In genomic region chr1:135562982-135563650, GRCm38 (mm10) we compare ENCODE assay signal across 13 mouse cellular contexts. TPM values are rescaled to one million over a fixed set of nuclear protein-coding genes. Genes with fewer than 3 reads are reported as not detected.
A peak's percentile ranks its signal among the peaks of the same experiment; 100 is the strongest.
DNase-seq lines count a peak whose midpoint lies in the region; ATAC-seq and TF ChIP-seq lines count a peak whose summit lies in the region.
"Had no signal": no experiment of that assay in that cellular context is flagged by ENCODE, and none has a peak within 500 bp of the region (broad histone marks: within the 10 kb centered on the region; RNA-seq: fewer than 3 reads in every experiment).

No protein-coding gene starts in this region.

- no peak overlapping the region for H3K4me3 ChIP-seq in heart, embryonic 15.5 days
- no peak overlapping the region for H3K4me3 ChIP-seq in lung, postnatal 0 days (ENCODE audit: low read depth, low read length)
- no peak overlapping the region for H3K4me3 ChIP-seq in intestine, embryonic 15.5 days (replicated peaks)
- H3K4me3 ChIP-seq in limb, embryonic 12.5 days (replicated peaks): no peak overlapping the region
- H3K4me3 ChIP-seq: megakaryocyte, embryonic 14.5 days; myocyte had no signal

- peaks cover 37% of the 10 kb centered on the region for H3K4me1 ChIP-seq in heart, embryonic 15.5 days (replicated peaks)
- H3K4me1 ChIP-seq in lung, postnatal 0 days (ENCODE audit: insufficient read depth, low read depth, low read length): 0 out of 2 replicates have a peak, but pooled peaks cover 5% of the 10 kb centered on the region
- H3K4me1 ChIP-seq in intestine, embryonic 15.5 days (replicated peaks): peaks cover 35% of the 10 kb centered on the region
- peaks cover 74% of the 10 kb centered on the region for H3K4me1 ChIP-seq in limb, embryonic 12.5 days (replicated peaks)

- H3K9ac ChIP-seq in heart, embryonic 15.5 days: no peak overlapping the region
- no peak overlapping the region for H3K9ac ChIP-seq in lung, postnatal 0 days (replicated peaks; ENCODE audit: low read depth)
- H3K9ac ChIP-seq in intestine, embryonic 15.5 days: no peak overlapping the region
- 0 out of 2 replicates have a peak overlapping the region, but pooled peaks have one; percentile 18 for H3K9ac ChIP-seq in limb, embryonic 12.5 days (replicated peaks)
- H3K9ac ChIP-seq: liver, embryonic 14.5 days had no signal

- no peaks in the 10 kb centered on the region for H3K9me3 ChIP-seq in heart, embryonic 15.5 days (replicated peaks)
- no peaks in the 10 kb centered on the region for H3K9me3 ChIP-seq in lung, postnatal 0 days (ENCODE audit: low read length)
- H3K9me3 ChIP-seq in intestine, embryonic 15.5 days: no peaks in the 10 kb centered on the region
- H3K9me3 ChIP-seq in limb, embryonic 12.5 days: no peaks in the 10 kb centered on the region
- H3K9me3 ChIP-seq: megakaryocyte, embryonic 14.5 days had no signal

- no peak for ATAC-seq in heart, embryonic 15.5 days (replicated peaks; ENCODE audit: insufficient number of reproducible peaks, insufficient read depth, low FRiP score, low read depth)
- ATAC-seq in lung, postnatal 0 days: peak; percentile 27; the same call in 1 of the 2 replicates
- ATAC-seq in intestine, embryonic 15.5 days: no peak
- ATAC-seq in limb, embryonic 12.5 days (ENCODE audit: insufficient number of reproducible peaks, insufficient read depth, low FRiP score, low TSS enrichment, low read depth): no peak

- TF ChIP-seq EP300 in lung, postnatal 0 days (IDR thresholded peaks at IDR 0.05): no peak

- no peak overlapping the region for H3K4me2 ChIP-seq in heart, embryonic 15.5 days
- H3K4me2 ChIP-seq in lung, postnatal 0 days (replicated peaks; ENCODE audit: low read depth, low read length): no peak overlapping the region
- H3K4me2 ChIP-seq in intestine, embryonic 15.5 days (replicated peaks): no peak overlapping the region
- H3K4me2 ChIP-seq in limb, embryonic 12.5 days: no peak overlapping the region

- H3K27me3 ChIP-seq in heart, embryonic 15.5 days: no peaks in the 10 kb centered on the region
- no peaks in the 10 kb centered on the region for H3K27me3 ChIP-seq in lung, postnatal 0 days (replicated peaks; ENCODE audit: insufficient read depth, low read length)
- no peaks in the 10 kb centered on the region for H3K27me3 ChIP-seq in intestine, embryonic 15.5 days (replicated peaks)
- no peaks in the 10 kb centered on the region for H3K27me3 ChIP-seq in limb, embryonic 12.5 days
- H3K27me3 ChIP-seq: megakaryocyte, embryonic 14.5 days had no signal

- WGBS in heart, embryonic 15.5 days: 65% methylated on average over 8 of the region's 8 CpGs
- 54% methylated on average over 8 of the region's 8 CpGs for WGBS in lung, postnatal 0 days
- 55% methylated on average over 8 of the region's 8 CpGs for WGBS in intestine, embryonic 15.5 days
- WGBS in limb, embryonic 12.5 days: 58% methylated on average over 8 of the region's 8 CpGs

- TF ChIP-seq CTCF in lung, postnatal 0 days (IDR thresholded peaks at IDR 0.05): no peak

- no peaks in the 10 kb centered on the region for H3K36me3 ChIP-seq in heart, embryonic 15.5 days
- no peaks in the 10 kb centered on the region; the same call in 1 of the 2 replicates for H3K36me3 ChIP-seq in lung, postnatal 0 days (ENCODE audit: insufficient read depth, low read length)
- H3K36me3 ChIP-seq in intestine, embryonic 15.5 days: no peaks in the 10 kb centered on the region
- no peaks in the 10 kb centered on the region for H3K36me3 ChIP-seq in limb, embryonic 12.5 days

- H3K27ac ChIP-seq in heart, embryonic 15.5 days: peak overlapping the region; percentile 12; the same call in 1 of the 2 replicates
- no peak overlapping the region for H3K27ac ChIP-seq in lung, postnatal 0 days (ENCODE audit: low read length)
- 0 out of 2 replicates have a peak overlapping the region, but pooled peaks have one; percentile 42 for H3K27ac ChIP-seq in intestine, embryonic 15.5 days
- H3K27ac ChIP-seq in limb, embryonic 12.5 days: peak overlapping the region; percentile 70; the same call in 1 of the 2 replicates
- H3K27ac ChIP-seq: liver, embryonic 14.5 days had no signal

- no peak for DNase-seq in heart, adult 18-20 months
- DNase-seq in lung, postnatal 0 days (ENCODE audit: low spot score): no peak
- no peak for DNase-seq in lung, postnatal 25 days (ENCODE audit: low spot score)
- DNase-seq in urinary bladder, postnatal 36 days (ENCODE audit: low spot score in 2 of 2): no peak
- DNase-seq in frontal cortex, postnatal 14 days (ENCODE audit: low spot score in 2 of 2): no peak
- DNase-seq: cerebellum, adult 8-10 months; heart, postnatal 10 days had no signal

RNA-seq across cellular contexts. Expression of gene Nav1, which starts 44.0 kb away (rescaled TPM):
- polyA plus RNA-seq in heart, embryonic 15.5 days (2015; fragmentation: Nextera tagmentation; extraction: Ambion mirVana): 20.7 and 27.8 TPM in 2 replicates
- total RNA-seq in heart, adult 18-20 months (2021): 10 to 100 TPM; 16.3 to 16.7 TPM
- 5.7 and 6.1 TPM in 2 replicates for polyA plus RNA-seq in lung, postnatal 0 days (2015; fragmentation: Nextera tagmentation; extraction: Ambion mirVana)
- polyA plus RNA-seq in intestine, embryonic 15.5 days (2015; fragmentation: Nextera tagmentation; extraction: Ambion mirVana): 11.5 and 12.5 TPM in 2 replicates
- 15.4 and 17.1 TPM in 2 replicates for polyA plus RNA-seq in limb, embryonic 12.5 days (2016; fragmentation: Nextera tagmentation; extraction: Ambion mirVana)
